Mouse (Mus musculus) right cerebral cortex, postnatal 10 days (tissue): ENCODE data around the gene 4930402H24Rik.
"Not testable (repeated sequence)": the region's sequence is repeated elsewhere in the genome, so short reads cannot be mapped to it uniquely, and the experiment has no call there.

Experiments
- DNase-seq, 2 experiments: peaks; one replicate each; pipeline ENCODE4 v3.0.0; 2021; ENCODE audit warnings: low spot score in 2 of 2

4930402H24Rik gene

GRCm38 (mm10) chr2:130852964-130853363 lies 53.2 kb downstream of the 4930402H24Rik start:
- DNase-seq: no peak

GRCm38 (mm10) chr2:130851363-130852246 lies 54.6 kb downstream of the 4930402H24Rik start:
- DNase-seq: no peak

GRCm38 (mm10) chr2:130849688-130850087 lies 56.5 kb downstream of the 4930402H24Rik start:
- DNase-seq: no peak

- no peak for DNase-seq
These were observed 57.9 kb downstream of the 4930402H24Rik start for GRCm38 (mm10) chr2:130848313-130848712.

GRCm38 (mm10) chr2:130843623-130844022 lies 62.6 kb downstream of the 4930402H24Rik start:
- DNase-seq: no peak

GRCm38 (mm10) chr2:130840846-130841245 lies 65.4 kb downstream of the 4930402H24Rik start:
- peak; percentile 88 to 94 for DNase-seq

GRCm38 (mm10) chr2:130839874-130840661 lies 66.1 kb downstream of the 4930402H24Rik start:
- peak; percentile 83 for DNase-seq

GRCm38 (mm10) chr2:130839528-130839873 lies 66.7 kb downstream of the 4930402H24Rik start:
- peak in 1 of 2 experiments; percentile 79 for DNase-seq

- DNase-seq: peak; percentile 57 to 58
These were observed 67.1 kb downstream of the 4930402H24Rik start for GRCm38 (mm10) chr2:130839084-130839483.

- DNase-seq: peak in 1 of 2 experiments; percentile 44
These were observed 68.1 kb downstream of the 4930402H24Rik start for GRCm38 (mm10) chr2:130838131-130838530.

GRCm38 (mm10) chr2:130833699-130834098 lies 72.5 kb downstream of the 4930402H24Rik start:
- DNase-seq: no peak

- no peak for DNase-seq
These were observed 73.6 kb downstream of the 4930402H24Rik start for GRCm38 (mm10) chr2:130832582-130832981.

- no peak for DNase-seq
These were observed 74.2 kb downstream of the 4930402H24Rik start for GRCm38 (mm10) chr2:130832012-130832411.

- no peak for DNase-seq
These were observed 76.0 kb downstream of the 4930402H24Rik start for GRCm38 (mm10) chr2:130830236-130830635.

- no peak for DNase-seq
These were observed 76.7 kb downstream of the 4930402H24Rik start for GRCm38 (mm10) chr2:130829496-130829895.

- DNase-seq: no peak
These were observed 77.5 kb downstream of the 4930402H24Rik start for GRCm38 (mm10) chr2:130828668-130829067.

- not testable (repeated sequence) for DNase-seq
These were observed 78.1 kb downstream of the 4930402H24Rik start for GRCm38 (mm10) chr2:130828066-130828465.

GRCm38 (mm10) chr2:130827410-130827809 lies 78.8 kb downstream of the 4930402H24Rik start:
- DNase-seq: peak; percentile 76 to 87

GRCm38 (mm10) chr2:130818838-130819647 lies 87.2 kb downstream of the 4930402H24Rik start:
- DNase-seq: peak; percentile 42 to 48

- no peak for DNase-seq
These were observed 88.3 kb downstream of the 4930402H24Rik start for GRCm38 (mm10) chr2:130817865-130818264.

- DNase-seq: no peak
These were observed 90.0 kb downstream of the 4930402H24Rik start for GRCm38 (mm10) chr2:130816205-130816604.

- DNase-seq: no peak
These were observed 91.7 kb downstream of the 4930402H24Rik start for GRCm38 (mm10) chr2:130814492-130814891.
